Mouse (Mus musculus) adrenal gland, postnatal 4 days (tissue): Measurements from ENCODE around the gene Polr2l. TPM values are rescaled to one million over a fixed set of nuclear protein-coding genes. Genes with fewer than 3 reads are reported as not detected.
A peak's percentile ranks its signal among the peaks of the same experiment; 100 is the strongest.

Source experiments
- DNase-seq, 2 experiments: peaks; one replicate each; pipeline ENCODE4 v3.0.0; 2021 to 2022; ENCODE audit warnings: low spot score in 2 of 2, mixed read lengths in 2 of 2
- total RNA-seq, 2 experiments: library from RNA; stranded (reverse); gene quantifications; 2 replicates each; pipeline ENCODE4 v1.2.3; 2021

The Polr2l gene
- total RNA-seq, 2 experiments from 2014 or later: 57.7 to 61.2 TPM

DNA sequence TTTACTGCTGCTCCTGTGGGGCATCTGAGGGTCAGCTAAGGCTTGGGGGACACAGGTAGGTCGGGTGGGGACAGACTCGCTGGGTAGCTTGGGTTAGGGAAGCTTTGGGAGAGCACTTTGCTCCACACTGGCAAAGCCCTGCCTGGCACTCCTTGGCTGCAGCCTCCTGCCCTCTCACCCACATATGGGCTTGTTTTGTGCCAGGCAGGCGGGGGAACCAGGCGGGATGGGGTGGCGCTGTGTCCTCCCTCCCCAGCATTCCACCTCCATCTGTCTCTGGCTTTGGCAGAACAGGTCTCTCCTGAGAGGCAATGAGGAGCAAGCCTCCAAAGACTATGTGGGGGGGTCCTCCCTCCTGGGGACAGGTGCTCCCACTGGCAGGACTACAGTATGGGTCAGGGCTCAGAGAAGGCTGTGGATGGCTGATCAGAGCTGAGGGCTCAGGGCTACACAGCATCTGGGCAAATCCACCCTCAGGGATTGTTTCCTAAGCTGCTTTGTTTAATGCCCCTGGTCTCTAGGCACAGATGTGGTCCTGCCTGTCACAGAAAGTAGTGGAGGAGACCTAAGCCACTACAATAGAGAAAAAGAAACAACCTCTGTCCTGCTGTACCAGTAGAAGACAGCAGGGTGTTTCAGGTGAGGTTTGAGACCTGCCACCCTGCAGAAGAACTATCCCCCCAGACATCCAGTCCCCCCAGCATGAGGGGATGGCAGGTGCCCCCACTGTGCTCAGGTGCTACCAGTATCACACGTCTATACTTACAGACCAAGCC, 42.0 kb downstream of the Polr2l start:
- DNase-seq: no peak

DNA sequence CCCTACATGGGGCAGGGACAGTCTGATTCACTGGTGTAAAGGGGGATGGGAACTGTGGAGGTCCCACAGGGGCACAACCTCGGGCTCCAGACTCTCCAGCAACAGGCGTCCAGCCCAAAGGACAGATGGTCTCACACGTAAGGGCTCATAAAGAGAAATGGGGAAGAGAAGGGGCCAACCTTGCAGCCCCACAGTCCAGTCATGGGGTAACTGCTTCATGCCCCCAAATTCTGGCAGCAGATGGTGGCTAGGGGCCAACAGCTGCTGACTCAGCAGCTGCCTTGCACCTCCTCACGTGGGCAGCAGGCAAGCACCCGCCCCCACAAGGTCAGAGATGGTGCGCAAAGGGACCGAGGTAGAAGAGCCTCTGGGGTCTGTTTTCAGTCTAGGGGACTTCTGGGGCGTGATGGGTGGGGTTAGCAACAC, 42.7 kb downstream of the Polr2l start:
- DNase-seq: peak in 1 of 2 experiments; percentile 46

DNA sequence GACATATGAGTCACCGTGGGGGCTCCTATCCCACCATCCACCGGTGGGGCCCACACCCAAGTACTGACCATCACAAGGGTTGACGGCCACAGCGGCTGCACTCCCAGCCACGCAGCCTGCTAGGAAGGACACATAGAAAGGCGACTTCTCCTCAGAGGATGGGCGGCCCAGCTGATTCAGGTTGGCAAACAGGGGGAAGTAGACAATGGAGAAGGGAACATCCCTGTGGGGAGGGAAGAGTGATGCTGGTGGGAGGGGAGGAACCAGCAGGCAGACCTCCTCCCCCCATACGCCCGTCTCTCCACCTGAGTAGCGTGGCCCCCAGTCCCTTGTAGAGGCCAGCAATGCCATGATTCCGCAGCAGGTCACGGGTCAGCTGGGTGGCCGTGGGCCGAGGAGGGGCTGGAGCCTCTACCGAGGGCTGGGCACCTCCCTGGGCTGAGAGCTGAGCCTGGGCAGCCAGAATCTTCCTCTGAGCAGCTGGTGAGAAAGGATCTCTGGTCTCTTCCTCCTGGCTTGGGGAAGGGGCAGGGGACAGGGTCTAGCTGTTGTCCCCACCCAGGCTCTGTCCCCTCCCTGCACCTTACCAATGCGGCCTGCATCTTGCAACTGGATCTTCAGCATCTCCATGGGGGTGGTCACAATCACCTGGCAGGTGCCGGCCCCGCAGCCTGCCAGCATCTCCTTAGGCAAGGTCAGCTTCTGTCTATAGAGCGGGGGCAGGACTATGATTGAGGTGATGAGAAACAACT, 43.3 kb downstream of the Polr2l start:
- DNase-seq: no peak

GRCm38 (mm10) chr7:141430585-141431240, 44.2 kb downstream of the Polr2l start:
- DNase-seq: no peak

- no peak for DNase-seq
Measured at GRCm38 (mm10) chr7:141429840-141430584, 44.9 kb downstream of the Polr2l start.

GRCm38 (mm10) chr7:141429310-141429709, 45.6 kb downstream of the Polr2l start, which contains the start of gene Cend1:
Cend1 (minus strand) TSS chr7:141429491.
- DNase-seq: no peak

DNA sequence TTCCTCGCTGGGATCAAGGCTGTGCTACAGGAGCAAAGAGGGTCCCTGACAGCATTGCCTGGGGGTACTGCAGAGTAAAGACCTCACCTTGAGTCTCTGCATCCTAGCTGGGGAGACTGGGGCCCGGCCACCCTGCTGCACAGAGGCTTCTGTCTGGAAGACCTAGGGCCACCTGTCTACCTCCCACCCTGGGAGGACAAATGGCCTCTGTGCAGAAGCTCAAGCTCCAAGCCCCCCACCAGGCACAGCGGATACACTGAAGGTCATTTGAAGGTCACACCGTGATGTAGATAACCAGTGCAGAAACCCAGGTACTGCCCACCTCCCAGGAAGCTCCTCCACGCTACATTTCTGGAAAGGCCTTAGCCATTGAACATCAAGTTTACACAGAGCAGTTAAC, 46.2 kb downstream of the Polr2l start:
- no peak for DNase-seq

DNA sequence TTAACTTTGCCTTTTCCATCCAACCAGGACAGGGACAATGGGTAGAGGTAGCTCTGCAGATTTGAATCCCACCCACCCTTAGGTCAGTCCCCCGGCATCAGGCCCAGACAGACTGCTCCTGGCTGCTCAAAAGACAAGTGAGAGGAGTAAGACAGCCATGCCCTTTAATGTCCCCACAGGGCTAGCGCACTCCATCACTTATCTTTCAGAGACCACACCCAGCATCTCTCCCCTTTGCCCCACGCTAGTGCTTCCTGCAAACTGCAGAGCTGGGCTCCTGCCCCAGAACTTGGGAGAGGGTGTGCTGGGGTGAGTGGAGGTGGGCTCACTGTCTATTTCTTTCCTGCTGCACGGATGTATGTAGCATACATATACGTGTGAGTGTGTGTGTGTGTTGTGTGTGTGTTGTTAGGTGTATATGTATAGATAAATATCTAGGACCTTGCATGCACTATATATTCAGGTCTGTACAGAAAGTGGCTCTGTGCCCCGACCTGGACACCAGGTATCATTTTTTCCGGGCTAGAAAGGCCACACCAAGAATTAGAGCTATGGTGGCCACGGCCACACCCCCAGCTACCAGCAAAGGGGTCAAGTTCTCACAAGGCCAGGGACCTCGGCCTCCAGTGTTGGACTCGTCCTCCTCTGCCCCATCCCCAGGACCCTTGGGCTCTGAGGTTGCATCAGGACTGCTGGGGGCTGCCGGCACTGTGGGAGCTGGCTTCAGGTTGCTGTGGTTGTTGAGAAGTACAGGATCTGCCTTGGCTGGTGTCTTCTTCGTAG, 47.8 kb downstream of the Polr2l start:
- DNase-seq: no peak

GRCm38 (mm10) chr7:141423811-141424210, 51.1 kb downstream of the Polr2l start:
- no peak for DNase-seq

Other genes starting within 250 kb of the Polr2l start
- gene Phrf1, start 246.3 kb downstream of the Polr2l start, total RNA-seq: 10 to 100 TPM; 77.1 to 91.9 TPM
- gene Irf7, start 208.7 kb downstream of the Polr2l start, total RNA-seq: 1 to 10 TPM; 7.3 to 7.5 TPM
- 10 to 100 TPM in 1 of 2 experiments, 1 to 10 TPM in 1; 9.4 to 15.5 TPM for gene Cdhr5, start 198.3 kb downstream of the Polr2l start, total RNA-seq
- gene Sct, start 196.0 kb downstream of the Polr2l start, total RNA-seq: 10 to 100 TPM in 1 of 2 experiments, 1 to 10 TPM in 1; 9.0 to 12.9 TPM
- under 1 TPM; 0.34 to 0.36 TPM for gene Drd4, start 183.1 kb downstream of the Polr2l start, total RNA-seq
- gene Deaf1, start 147.4 kb downstream of the Polr2l start, total RNA-seq: 10 to 100 TPM; 74.1 to 78.8 TPM
- 10 to 100 TPM; 34.8 to 36.6 TPM for gene Tmem80, start 147.4 kb downstream of the Polr2l start, total RNA-seq
- 10 to 100 TPM in 1 of 2 experiments, 1 to 10 TPM in 1; 3.1 to 15.7 TPM for gene Eps8l2, start 136.3 kb downstream of the Polr2l start, total RNA-seq
- 100 to 1,000 TPM; 251 to 277 TPM for gene Taldo1, start 82.9 kb downstream of the Polr2l start, total RNA-seq
- gene Gatd1, start 61.0 kb downstream of the Polr2l start, total RNA-seq: 10 to 100 TPM; 44.9 to 50.6 TPM
- gene Cend1, start 45.6 kb downstream of the Polr2l start, total RNA-seq: 1 to 10 TPM; 2.7 to 4.8 TPM
- gene Slc25a22, start 37.2 kb downstream of the Polr2l start, total RNA-seq: 10 to 100 TPM; 46.9 to 60.3 TPM
- gene Pidd1, start 31.1 kb downstream of the Polr2l start, total RNA-seq: 10 to 100 TPM in 1 of 2 experiments, 1 to 10 TPM in 1; 8.4 to 12.6 TPM
- gene Rplp2, start 27.8 kb downstream of the Polr2l start, total RNA-seq: 1,000 to 10,000 TPM; 1,329 to 1,362 TPM
- 100 to 1,000 TPM; 173 to 205 TPM for gene Pnpla2, start 19.9 kb downstream of the Polr2l start, total RNA-seq
- 10 to 100 TPM; 13.1 to 14.2 TPM for gene Cracr2b, start 14.0 kb downstream of the Polr2l start, total RNA-seq
- gene Cd151, start 7.7 kb downstream of the Polr2l start, total RNA-seq: 100 to 1,000 TPM; 209 to 215 TPM
- gene Tspan4, start 108 bp upstream of the Polr2l start, total RNA-seq: 10 to 100 TPM; 77.9 to 79.6 TPM
- gene Chid1, start 64.7 kb upstream of the Polr2l start, total RNA-seq: 10 to 100 TPM; 42.4 to 49.2 TPM
- 10 to 100 TPM; 75.6 to 81.5 TPM for gene Ap2a2, start 87.0 kb upstream of the Polr2l start, total RNA-seq
- gene Muc6, start 180.2 kb upstream of the Polr2l start, total RNA-seq: under 1 TPM; 0.08 to 0.14 TPM
- 1 to 10 TPM in 1 of 2 experiments, under 1 TPM in 1; 0.45 to 1.1 TPM for gene Muc2, start 215.2 kb upstream of the Polr2l start, total RNA-seq